Mouse (Mus musculus) neural tube, embryonic 11.5 days (tissue): ENCODE data around the gene Cx3cr1. TPM values are rescaled to one million over a fixed set of nuclear protein-coding genes. Genes with fewer than 3 reads are reported as not detected.

ENCODE experiments used
- ATAC-seq: fragments of 200-750 bp; cut with Nextera tagmentation; 2 replicates; pipeline ENCODE4 v1.8.0; 2017; ENCODE audit warnings: moderate number of reproducible peaks, mild to moderate bottlenecking, moderate TSS enrichment, moderate library complexity; ENCODE audit not compliant: insufficient read depth, low FRiP score, low TSS enrichment
- DNase-seq: peaks from one replicate; pipeline ENCODE4 v3.0.0-alpha.2; 2015; ENCODE audit warnings: low spot score
- H3K27ac ChIP-seq: fragments of 300-500 bp; sonication (generic); 2 replicates; pipeline ENCODE4 v1.5.1; 2014; ENCODE audit warnings: low read depth, mild to moderate bottlenecking, low read length
- H3K27me3 ChIP-seq: fragments of 300-500 bp; sonication (generic); 2 replicates; pipeline ENCODE4 v1.6.1; 2014; ENCODE audit warnings: mild to moderate bottlenecking, low read length, mixed read lengths; ENCODE audit not compliant: control insufficient read depth, insufficient read depth
- H3K36me3 ChIP-seq: fragments of 300-500 bp; sonication (generic); 2 replicates; pipeline ENCODE4 v1.6.1; 2014; ENCODE audit warnings: mild to moderate bottlenecking, low read length, moderate library complexity, mixed read lengths; ENCODE audit not compliant: control insufficient read depth, insufficient read depth
- H3K4me1 ChIP-seq: fragments of 300-500 bp; sonication (generic); 2 replicates; pipeline ENCODE4 v1.6.1; 2014; ENCODE audit warnings: low read length, mixed read lengths; ENCODE audit not compliant: control insufficient read depth, insufficient read depth
- H3K4me2 ChIP-seq: fragments of 300-500 bp; sonication (generic); 2 replicates; pipeline ENCODE4 v1.6.1; 2014; ENCODE audit warnings: low read depth, mild to moderate bottlenecking, moderate library complexity
- H3K4me3 ChIP-seq: fragments of 300-500 bp; sonication (generic); 2 replicates; pipeline ENCODE4 v1.5.1; 2014; ENCODE audit warnings: low read depth, low read length
- H3K9ac ChIP-seq: fragments of 300-500 bp; sonication (generic); 2 replicates; pipeline ENCODE4 v1.6.1; 2014; ENCODE audit warnings: mild to moderate bottlenecking, low read length
- H3K9me3 ChIP-seq: fragments of 300-500 bp; sonication (generic); 2 replicates; pipeline ENCODE4 v1.6.1; 2016; ENCODE audit warnings: low read length; ENCODE audit not compliant: control insufficient read depth
- WGBS: fragments of 180-500 bp; shearing (Covaris S2); extraction: QIAGEN DNeasy Blood & Tissue Kit; methylation state at CpG from one replicate; pipeline ENCODE4 v1.1.7; 2014; 5-methylcytosine and 5-hydroxymethylcytosine counted together
- polyA plus RNA-seq: library from polyadenylated mRNA; unstranded; fragments of >200 nt; fragmentation: Nextera tagmentation; extraction: Ambion mirVana; gene quantifications from 2 replicates; pipeline ENCODE4 v1.2.1, GENCODE M21; 2014

The Cx3cr1 gene
- polyA plus RNA-seq = 2.7 and 2.9 TPM in 2 replicates

GRCm38 (mm10) chr9:120069779-120070178 lies at the start of gene Cx3cr1:
Gene Cx3cr1, minus strand, starts transcription at chr9:120069879.
- Histone ChIP-seq H3K4me2 (no peak within 1 kb of the TSS), H3K27ac (no peak within 1 kb of the TSS), H3K9me3 (no peaks in the 10 kb centered on the region), H3K27me3 (no peaks in the 10 kb centered on the region), H3K36me3 (no peaks in the 10 kb centered on the region), H3K9ac (no peak within 1 kb of the TSS), H3K4me3 (no peak within 1 kb of the TSS), H3K4me1 (no peaks in the 10 kb centered on the region)
- WGBS = 88% methylated on average over 11 of the region's 11 CpGs
- ATAC-seq (no peak), DNase-seq (no peak)

- no peak for DNase-seq
- H3K9ac ChIP-seq = no peak overlapping the region
Observed at GRCm38 (mm10) chr9:120118212-120118611, 48.5 kb upstream of the Cx3cr1 start.

DNA sequence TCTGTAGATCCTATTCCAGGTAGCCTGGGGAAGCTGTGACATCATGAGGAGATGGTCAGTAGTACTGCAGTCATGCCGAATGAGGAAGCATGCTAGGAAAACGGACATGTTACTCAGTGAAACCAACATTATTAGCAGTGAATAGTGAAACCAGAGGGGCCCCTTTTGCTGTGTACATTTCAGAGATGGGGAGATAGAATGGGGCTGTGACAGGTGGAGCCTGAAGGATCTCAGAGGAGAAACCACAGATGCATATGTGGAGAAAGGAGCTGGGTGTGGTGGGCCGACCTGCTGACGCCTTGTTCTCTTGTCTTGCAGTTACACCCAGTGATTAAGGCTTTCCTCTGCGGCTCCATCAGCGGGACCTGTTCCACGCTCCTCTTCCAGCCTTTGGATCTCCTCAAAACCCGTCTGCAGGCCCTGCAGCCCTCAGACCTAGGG lies 46.5 kb upstream of the Cx3cr1 start:
- Histone ChIP-seq H3K4me2 (no peak overlapping the region), H3K4me3 (no peak overlapping the region), H3K27ac (no peak overlapping the region), H3K4me1 (0 out of 2 replicates have a peak, but pooled peaks cover 2% of the 10 kb centered on the region), H3K36me3 (peaks cover 6% of the 10 kb centered on the region), H3K9me3 (no peaks in the 10 kb centered on the region), H3K9ac (no peak overlapping the region), H3K27me3 (no peaks in the 10 kb centered on the region)
- DNase-seq = no peak
- 86% methylated on average over 8 of the region's 8 CpGs for WGBS
- no peak for ATAC-seq

More at GRCm38 (mm10) chr9:120118212-120118611, 48.5 kb upstream of the Cx3cr1 start:
- no peak for ATAC-seq
- WGBS = 87% methylated on average over 4 of the region's 4 CpGs
- no peaks in the 10 kb centered on the region for H3K9me3 ChIP-seq
- H3K27me3 ChIP-seq = no peaks in the 10 kb centered on the region
- peaks cover 8% of the 10 kb centered on the region for H3K36me3 ChIP-seq
- H3K4me1 ChIP-seq = no peaks in the 10 kb centered on the region
- H3K4me3 ChIP-seq = no peak overlapping the region
- no peak overlapping the region for H3K4me2 ChIP-seq
- H3K27ac ChIP-seq = no peak overlapping the region

DNA sequence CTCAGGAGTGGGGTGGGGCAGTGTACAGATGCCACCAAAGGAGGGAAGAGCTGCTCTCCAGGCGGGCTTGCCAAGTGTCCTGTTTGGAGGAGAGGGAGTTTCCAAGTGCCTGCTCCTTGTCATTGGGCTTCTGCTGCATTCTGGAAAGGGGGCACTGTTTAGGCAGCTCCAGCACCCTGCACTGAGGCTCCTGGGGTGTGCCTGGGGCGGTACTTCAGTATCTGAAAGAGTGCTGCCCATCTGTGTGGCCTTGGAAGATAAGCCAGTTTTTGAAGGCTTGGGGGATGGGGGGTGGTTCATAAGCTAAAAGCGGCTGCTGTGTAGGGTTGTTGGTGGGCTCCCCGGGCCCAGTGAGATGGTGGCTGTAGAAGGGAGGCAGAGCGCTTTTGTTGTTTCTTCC lies 45.9 kb upstream of the Cx3cr1 start:
- Histone ChIP-seq H3K27ac (no peak overlapping the region), H3K36me3 (peaks cover 6% of the 10 kb centered on the region), H3K9ac (no peak overlapping the region), H3K4me3 (no peak overlapping the region), H3K9me3 (no peaks in the 10 kb centered on the region), H3K4me2 (no peak overlapping the region), H3K27me3 (no peaks in the 10 kb centered on the region), H3K4me1 (0 out of 2 replicates have a peak, but pooled peaks cover 2% of the 10 kb centered on the region)
- no peak for DNase-seq
- WGBS = 83% methylated on average over 5 of the region's 5 CpGs
- no peak for ATAC-seq

GRCm38 (mm10) chr9:120114789-120115151 lies 45.1 kb upstream of the Cx3cr1 start:
- Histone ChIP-seq H3K9me3 (no peaks in the 10 kb centered on the region), H3K4me3 (no peak overlapping the region), H3K9ac (no peak overlapping the region), H3K36me3 (peaks cover 6% of the 10 kb centered on the region), H3K27me3 (no peaks in the 10 kb centered on the region), H3K4me2 (no peak overlapping the region), H3K27ac (no peak overlapping the region), H3K4me1 (0 out of 2 replicates have a peak, but pooled peaks cover 2% of the 10 kb centered on the region)
- no peak for ATAC-seq
- WGBS = 85% methylated on average over 2 of the region's 2 CpGs
- DNase-seq = no peak

- Histone ChIP-seq H3K4me2 (no peak overlapping the region), H3K4me1 (0 out of 2 replicates have a peak, but pooled peaks cover 2% of the 10 kb centered on the region), H3K9ac (no peak overlapping the region), H3K9me3 (no peaks in the 10 kb centered on the region), H3K27ac (no peak overlapping the region), H3K36me3 (peaks cover 6% of the 10 kb centered on the region), H3K4me3 (no peak overlapping the region), H3K27me3 (no peaks in the 10 kb centered on the region)
- whole genome bisulfite sequencing = 94% methylated on average over 17 of the region's 17 CpGs
- ATAC-seq (no peak), DNase-seq (no peak)
Observed at GRCm38 (mm10) chr9:120114051-120114788, 44.5 kb upstream of the Cx3cr1 start.

DNA sequence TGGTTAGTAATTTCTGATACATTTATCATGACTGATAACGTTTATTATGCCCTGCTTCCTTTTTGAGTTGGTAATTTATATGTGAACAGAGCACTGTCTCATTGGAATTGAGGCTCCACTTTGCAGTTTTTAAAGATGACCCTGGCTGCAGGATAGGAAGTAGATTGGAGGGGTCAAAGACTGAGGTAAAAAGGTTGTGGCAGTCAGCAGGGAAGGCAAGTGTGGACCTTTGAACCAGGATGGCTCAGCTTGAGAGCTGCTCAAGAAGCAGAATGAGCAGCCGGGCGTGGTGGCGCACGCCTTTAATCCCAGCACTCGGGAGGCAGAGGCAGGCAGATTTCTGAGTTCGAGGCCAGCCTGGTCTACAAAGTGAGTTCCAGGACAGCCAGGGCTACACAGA lies 43.8 kb upstream of the Cx3cr1 start:
- no peak overlapping the region for H3K4me3 ChIP-seq
- no peaks in the 10 kb centered on the region for H3K9me3 ChIP-seq
- H3K9ac ChIP-seq = no peak overlapping the region
- WGBS = 94% methylated on average over 7 of the region's 7 CpGs
- H3K36me3 ChIP-seq = peaks cover 6% of the 10 kb centered on the region
- H3K4me1 ChIP-seq = 0 out of 2 replicates have a peak, but pooled peaks cover 2% of the 10 kb centered on the region
- no peaks in the 10 kb centered on the region for H3K27me3 ChIP-seq
- ATAC-seq = no peak
- no peak overlapping the region for H3K27ac ChIP-seq
- H3K4me2 ChIP-seq = no peak overlapping the region
- DNase-seq = no peak

GRCm38 (mm10) chr9:120112472-120112871 lies 42.8 kb upstream of the Cx3cr1 start:
- H3K9ac ChIP-seq = no peak overlapping the region
- no peaks in the 10 kb centered on the region for H3K9me3 ChIP-seq
- H3K4me2 ChIP-seq = no peak overlapping the region
- peaks cover under 1% of the 10 kb centered on the region; the same call in 1 of the 2 replicates for H3K36me3 ChIP-seq
- H3K4me3 ChIP-seq = no peak overlapping the region
- no peak overlapping the region for H3K27ac ChIP-seq
- WGBS = 95% methylated on average over 6 of the region's 6 CpGs
- H3K27me3 ChIP-seq = no peaks in the 10 kb centered on the region
- DNase-seq (no peak), ATAC-seq (no peak)
- 0 out of 2 replicates have a peak, but pooled peaks cover 2% of the 10 kb centered on the region for H3K4me1 ChIP-seq
